In genomic region chr4:130836281-130837061, GRCm38 (mm10) we compare ENCODE assay signal across 9 mouse cellular contexts. TPM values are rescaled to one million over a fixed set of nuclear protein-coding genes. Genes with fewer than 3 reads are reported as not detected.
DNase-seq lines count a peak whose midpoint lies in the region; ATAC-seq and TF ChIP-seq lines count a peak whose summit lies in the region.
"Had no signal": no experiment of that assay in that cellular context is flagged by ENCODE, and none has a peak within 500 bp of the region (broad histone marks: within the 10 kb centered on the region; RNA-seq: fewer than 3 reads in every experiment).

No protein-coding gene starts in this region.

- no peak overlapping the region for H3K9ac ChIP-seq in heart, embryonic 15.5 days
- no peak overlapping the region for H3K9ac ChIP-seq in intestine, embryonic 15.5 days
- H3K9ac ChIP-seq in midbrain, postnatal 0 days (replicated peaks; ENCODE audit: low read length, poor library complexity, severe bottlenecking), result no peak overlapping the region

- H3K4me2 ChIP-seq in heart, embryonic 15.5 days, result peak overlapping the region; percentile 29
- H3K4me2 ChIP-seq in intestine, embryonic 15.5 days (replicated peaks), result peak overlapping the region; percentile 45
- H3K4me2 ChIP-seq in midbrain, postnatal 0 days (ENCODE audit: low read depth, low read length, poor library complexity, severe bottlenecking), result peak overlapping the region; percentile 32

- H3K36me3 ChIP-seq in heart, embryonic 15.5 days, result no peaks in the 10 kb centered on the region
- no peaks in the 10 kb centered on the region for H3K36me3 ChIP-seq in intestine, embryonic 15.5 days
- H3K36me3 ChIP-seq in midbrain, postnatal 0 days (ENCODE audit: insufficient read depth, low read length), result no peaks in the 10 kb centered on the region

- H3K27ac ChIP-seq in heart, embryonic 15.5 days, result no peak overlapping the region
- peak overlapping the region; percentile 44; the same call in 1 of the 2 replicates for H3K27ac ChIP-seq in intestine, embryonic 15.5 days
- H3K27ac ChIP-seq in midbrain, postnatal 0 days (ENCODE audit: low read depth, low read length), result 0 out of 2 replicates have a peak overlapping the region, but pooled peaks have one; percentile 6
- H3K27ac ChIP-seq: macrophage had no signal

- no peak for DNase-seq in heart, adult 11 months
- DNase-seq in embryo, embryonic 10 days (ENCODE audit: low spot score), result peak; percentile 45
- DNase-seq in midbrain, postnatal 0 days (ENCODE audit: low spot score), result peak; percentile 82
- no peak for DNase-seq in gastrocnemius, adult 18-20 months (ENCODE audit: low spot score)
- DNase-seq in testis, postnatal 14 days (ENCODE audit: low spot score), result no peak
- DNase-seq in cerebellum, adult 9-11 months, result no peak

- H3K4me1 ChIP-seq in heart, embryonic 15.5 days (replicated peaks), result peaks cover 37% of the 10 kb centered on the region
- H3K4me1 ChIP-seq in intestine, embryonic 15.5 days (replicated peaks), result peaks cover 39% of the 10 kb centered on the region
- peaks cover 13% of the 10 kb centered on the region; the same call in 1 of the 2 replicates for H3K4me1 ChIP-seq in midbrain, postnatal 0 days (ENCODE audit: insufficient read depth, low read length)

- H3K4me3 ChIP-seq in heart, embryonic 15.5 days, result 0 out of 2 replicates have a peak overlapping the region, but pooled peaks have one; percentile 0
- no peak overlapping the region for H3K4me3 ChIP-seq in intestine, embryonic 15.5 days (replicated peaks)
- H3K4me3 ChIP-seq in midbrain, postnatal 0 days (ENCODE audit: low read depth, low read length), result no peak overlapping the region

- WGBS in heart, embryonic 15.5 days, result 14% methylated on average over 20 of the region's 20 CpGs
- 9% methylated on average over 20 of the region's 20 CpGs for whole genome bisulfite sequencing in intestine, embryonic 15.5 days
- whole genome bisulfite sequencing in midbrain, postnatal 0 days, result 5% methylated on average over 20 of the region's 20 CpGs

- TF ChIP-seq CTCF in midbrain, postnatal 0 days (IDR thresholded peaks at IDR 0.05), result no peak

- no peaks in the 10 kb centered on the region for H3K9me3 ChIP-seq in heart, embryonic 15.5 days (replicated peaks)
- no peaks in the 10 kb centered on the region for H3K9me3 ChIP-seq in intestine, embryonic 15.5 days
- H3K9me3 ChIP-seq in midbrain, postnatal 0 days (ENCODE audit: low read length), result no peaks in the 10 kb centered on the region

- ATAC-seq in heart, embryonic 15.5 days (replicated peaks; ENCODE audit: insufficient number of reproducible peaks, insufficient read depth, low FRiP score, low read depth), result no peak; the same call in 1 of the 2 replicates
- peak; percentile 42 for ATAC-seq in intestine, embryonic 15.5 days
- ATAC-seq in midbrain, postnatal 0 days (ENCODE audit: low FRiP score), result peak; percentile 49

- 0 out of 2 replicates have a peak, but pooled peaks cover 7% of the 10 kb centered on the region for H3K27me3 ChIP-seq in heart, embryonic 15.5 days
- H3K27me3 ChIP-seq in intestine, embryonic 15.5 days (replicated peaks), result no peaks in the 10 kb centered on the region
- no peaks in the 10 kb centered on the region; the same call in 1 of the 2 replicates for H3K27me3 ChIP-seq in midbrain, postnatal 0 days (ENCODE audit: insufficient read depth, low read length)

RNA-seq across cellular contexts. Expression of gene Sdc3, which starts 44.1 kb away (rescaled TPM):
- polyA plus RNA-seq in heart, embryonic 15.5 days (2015; fragmentation: Nextera tagmentation; extraction: Ambion mirVana), result 18.4 and 28.4 TPM in 2 replicates
- 20.2 and 20.3 TPM in 2 replicates for polyA plus RNA-seq in intestine, embryonic 15.5 days (2015; fragmentation: Nextera tagmentation; extraction: Ambion mirVana)
- total RNA-seq in midbrain, postnatal 0 days (2014; rRNA removed), result 645 and 733 TPM in 2 replicates
- polyA plus RNA-seq in midbrain, postnatal 0 days (2015; fragmentation: Nextera tagmentation; extraction: Ambion mirVana), result 241 and 242 TPM in 2 replicates
- 10 to 100 TPM; 10.3 to 10.4 TPM for total RNA-seq in gastrocnemius, adult 18-20 months (2021)

Comparison
In these comparisons a context has a peak if more than half of its experiments do, and no peak if none do; other contexts are left out.
1. DNase-seq: peak in embryo, embryonic 10 days (single experiment) and midbrain, postnatal 0 days (single experiment); none in heart, adult 11 months (single experiment), gastrocnemius, adult 18-20 months (single experiment), testis, postnatal 14 days (single experiment) and cerebellum, adult 9-11 months (single experiment).
2. Peak in every context shown above with its lines, with median percentiles within 50 percentile points of each other: H3K4me2 ChIP-seq.